Mouse (Mus musculus) CH12.LX (cell line): ENCODE measurements around the gene Tcf7. TPM values are rescaled to one million over a fixed set of nuclear protein-coding genes. Genes with fewer than 3 reads are reported as not detected.
A peak's percentile ranks its signal among the peaks of the same experiment; 100 is the strongest.

Experiments
- DNase-seq: peaks from one replicate; pipeline ENCODE4 v3.0.0-alpha.2; 2013; ENCODE audit errors: extremely low read depth
- H3K27ac ChIP-seq: 2 replicates; pipeline ENCODE4 v1.5.1; 2012; ENCODE audit warnings: low read depth, mild to moderate bottlenecking, control low read depth, moderate library complexity; ENCODE audit not compliant: insufficient read depth
- H3K27me3 ChIP-seq: replicated peaks from 2 replicates; pipeline ENCODE3; 2012; ENCODE audit warnings: inconsistent platforms
- H3K36me3 ChIP-seq, 2 experiments: replicated peaks in 1 of 2; 2 replicates each; pipeline versions ENCODE3 to v1.6.1; 2012; ENCODE audit warnings: inconsistent platforms in 1 of 2, low read length in 1 of 2, mild to moderate bottlenecking in 1 of 2, mixed read lengths in 1 of 2, moderate library complexity in 1 of 2; ENCODE audit not compliant: control insufficient read depth in 1 of 2, insufficient read depth in 1 of 2
- H3K4me1 ChIP-seq, 2 experiments: 2 replicates each; pipeline ENCODE4 v1.6.1; 2012; ENCODE audit warnings: inconsistent platforms in 1 of 2, moderate library complexity in 1 of 2; ENCODE audit not compliant: insufficient read depth in 2 of 2, control insufficient read depth in 1 of 2
- H3K4me2 ChIP-seq: 2 replicates; pipeline ENCODE4 v1.6.1; 2012; ENCODE audit warnings: low read depth, mild to moderate bottlenecking, control low read depth; ENCODE audit not compliant: poor library complexity, insufficient read depth, severe bottlenecking
- H3K4me3 ChIP-seq, 3 experiments: fragments of 150-350 bp in 1 of 3; sonication (generic) in 1 of 3; replicated peaks in 1 of 3; 2 replicates each; pipeline versions ENCODE3 to v1.5.1; 2011 to 2012; ENCODE audit warnings: low read depth in 2 of 3, low read length in 2 of 3, mild to moderate bottlenecking in 2 of 3, moderate library complexity in 2 of 3, control low read depth in 1 of 3, improper control_type of control experiment in 1 of 3, inconsistent platforms in 1 of 3, mixed read lengths in 1 of 3; ENCODE audit not compliant: poor library complexity in 1 of 3
- H3K79me2 ChIP-seq: replicated peaks from 2 replicates; pipeline ENCODE4 v1.6.1; 2012; ENCODE audit warnings: mild to moderate bottlenecking, moderate library complexity; ENCODE audit not compliant: control insufficient read depth, poor library complexity, insufficient read depth, severe bottlenecking; ENCODE audit errors: extremely low read depth
- H3K9ac ChIP-seq: 2 replicates; pipeline ENCODE4 v1.6.1; 2012; ENCODE audit warnings: low read depth, mild to moderate bottlenecking, control low read depth, moderate library complexity; ENCODE audit not compliant: insufficient read depth
- H3K9me3 ChIP-seq: replicated peaks from 2 replicates; pipeline ENCODE3; 2012; ENCODE audit warnings: low read length, inconsistent platforms, mixed read lengths
- BHLHE40 ChIP-seq: IDR thresholded peaks from 2 replicates; pipeline ENCODE4 v1.6.1; 2011; ENCODE audit warnings: mild to moderate bottlenecking, low read depth, low read length, improper control_type of control experiment
- CHD1 ChIP-seq: IDR thresholded peaks from 2 replicates; pipeline ENCODE4 v1.6.1; 2012; ENCODE audit warnings: low read depth, low read length, improper control_type of control experiment, inconsistent platforms
- CHD2 ChIP-seq: IDR thresholded peaks from 2 replicates; pipeline ENCODE4 v1.6.1; 2011; ENCODE audit warnings: low read length, improper control_type of control experiment
- E2F4 ChIP-seq: IDR thresholded peaks from 2 replicates; pipeline ENCODE4 v1.6.1; 2011; ENCODE audit warnings: low read depth, low read length, improper control_type of control experiment; ENCODE audit not compliant: insufficient replicate concordance
- ETS1 ChIP-seq: conservative IDR thresholded peaks from 2 replicates; pipeline ENCODE4 v1.6.1; 2012; ENCODE audit warnings: low read depth, mild to moderate bottlenecking, inconsistent platforms, low read length, improper control_type of control experiment, moderate library complexity
- IRF4 ChIP-seq: IDR thresholded peaks from 2 replicates; pipeline ENCODE4 v1.6.1; 2014; ENCODE audit warnings: low read depth, mild to moderate bottlenecking, inconsistent platforms, low read length, improper control_type of control experiment
- KAT2A ChIP-seq: IDR thresholded peaks from 2 replicates; pipeline ENCODE4 v1.6.1; 2012; ENCODE audit warnings: low read length, improper control_type of control experiment, inconsistent platforms; ENCODE audit not compliant: insufficient replicate concordance
- POLR2A ChIP-seq: IDR thresholded peaks from 2 replicates; pipeline ENCODE4 v1.6.1; 2011; ENCODE audit warnings: low read depth, mild to moderate bottlenecking, improper control_type of control experiment, low read length
- TBP ChIP-seq: conservative IDR thresholded peaks from 2 replicates; pipeline ENCODE4 v1.6.1; 2011; ENCODE audit warnings: low read depth, low read length, improper control_type of control experiment
- UBTF ChIP-seq: IDR thresholded peaks from 2 replicates; pipeline ENCODE4 v1.6.1; 2012; ENCODE audit warnings: low read depth, mild to moderate bottlenecking, inconsistent platforms, low read length, improper control_type of control experiment, moderate library complexity
- ZC3H11A ChIP-seq: IDR thresholded peaks from 2 replicates; pipeline ENCODE4 v1.6.1; 2012; ENCODE audit warnings: low read depth, mild to moderate bottlenecking, inconsistent platforms, low read length, improper control_type of control experiment
- ZKSCAN1 ChIP-seq: IDR thresholded peaks from 2 replicates; pipeline ENCODE4 v1.6.1; 2012; ENCODE audit warnings: low read depth, inconsistent platforms, low read length, improper control_type of control experiment, borderline replicate concordance
- ZNF384 ChIP-seq: IDR thresholded peaks from 2 replicates; pipeline ENCODE4 v1.6.1; 2012; ENCODE audit warnings: low read depth, low read length, improper control_type of control experiment, inconsistent platforms
- dilution Hi-C: fragments of 300-500 bp; cut with MboI; formaldehyde crosslinking; loops from 2 replicates; pipeline ENCODE4 v1.14.3; 2020; ENCODE audit warnings: low sequenced_read_pairs; ENCODE audit not compliant: extremely low pct_unique_long_range_greater_than_20kb, extremely low pct_ligation_motif_present
- in situ Hi-C: fragments of 300-500 bp; cut with MboI; formaldehyde crosslinking; loops from 3 replicates; pipeline ENCODE4 v1.14.3; 2019; ENCODE audit warnings: low sequenced_read_pairs, low pct_ligation_motif_present, low pct_unique_long_range_greater_than_20kb, mixed read lengths
- polyA plus RNA-seq: library from polyadenylated mRNA; unstranded; fragments of >175 nt; gene quantifications from 2 replicates; pipeline ENCODE4 v1.2.1, GENCODE M21; 2012; ENCODE audit warnings: low read depth; ENCODE audit not compliant: insufficient read length
- total RNA-seq, 2 experiments: library from RNA; depleted of rRNA; stranded (reverse); fragments of 300-350 nt in 1 of 2; fragments of >200 nt in 1 of 2; gene quantifications; 2 replicates each; pipeline ENCODE4 v1.2.3; 2012 to 2014

Tcf7 gene
- total and polyA plus RNA-seq, 3 experiments, result 0.55 to 5.5 (median 0.85) TPM

DNA sequence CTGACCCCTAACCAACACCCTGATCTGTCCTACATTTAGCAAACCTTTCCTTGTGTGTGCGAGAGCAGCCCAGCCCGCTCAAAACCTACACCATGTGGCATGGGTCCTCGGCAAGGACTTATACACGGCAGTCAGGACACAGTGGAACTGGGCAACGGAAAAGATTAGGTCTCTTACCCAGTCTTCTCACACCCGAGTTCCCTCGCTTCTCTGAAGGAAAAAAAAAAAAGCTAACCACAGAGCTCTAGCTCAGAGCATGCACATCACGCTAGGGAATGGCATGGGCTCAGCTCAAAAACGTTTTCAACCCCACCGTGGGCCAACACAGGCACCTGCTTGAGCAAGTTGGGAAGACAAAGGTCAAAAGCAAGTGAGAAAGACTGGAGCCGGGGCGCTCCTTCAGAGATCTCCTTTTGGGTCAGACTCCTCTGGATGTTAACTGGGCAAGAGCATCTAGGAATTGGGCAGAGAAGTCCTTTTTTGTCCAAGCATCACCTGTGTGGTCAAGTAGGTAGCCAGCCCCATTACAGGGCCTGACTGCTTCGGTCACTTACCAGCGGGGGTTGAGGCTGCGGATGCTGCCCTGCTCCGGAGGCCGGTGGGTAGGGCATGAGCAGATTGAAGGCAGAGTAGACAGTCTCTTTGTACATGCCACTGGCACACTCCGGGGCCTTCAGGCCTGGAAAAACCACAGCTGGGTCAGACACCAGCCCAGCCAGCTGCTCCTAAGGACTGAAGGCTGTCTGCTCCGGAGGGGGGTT is 1.1 kb downstream of the Tcf7 start:
- no peak overlapping the region for H3K9ac ChIP-seq
- H3K4me1 ChIP-seq, result peaks cover 17 to 28% of the 10 kb centered on the region in 2 experiments
- peak; percentile 32 for TF ChIP-seq BHLHE40
- peak; percentile 77 for TF ChIP-seq ZNF384
- TF ChIP-seq ZKSCAN1, result no peak
- H3K27ac ChIP-seq, result no peak overlapping the region
- no peak overlapping the region for H3K4me3 ChIP-seq
- no peaks in the 10 kb centered on the region for H3K9me3 ChIP-seq
- H3K36me3 ChIP-seq, result peaks cover 0 to 4% of the 10 kb centered on the region in 2 experiments
- no peak for DNase-seq
- H3K27me3 ChIP-seq, result peaks cover 40% of the 10 kb centered on the region
- dilution Hi-C loops (no loop called here), in situ Hi-C loops (no loop called here)
- no peak overlapping the region for H3K4me2 ChIP-seq
- no peaks in the 10 kb centered on the region for H3K79me2 ChIP-seq

DNA sequence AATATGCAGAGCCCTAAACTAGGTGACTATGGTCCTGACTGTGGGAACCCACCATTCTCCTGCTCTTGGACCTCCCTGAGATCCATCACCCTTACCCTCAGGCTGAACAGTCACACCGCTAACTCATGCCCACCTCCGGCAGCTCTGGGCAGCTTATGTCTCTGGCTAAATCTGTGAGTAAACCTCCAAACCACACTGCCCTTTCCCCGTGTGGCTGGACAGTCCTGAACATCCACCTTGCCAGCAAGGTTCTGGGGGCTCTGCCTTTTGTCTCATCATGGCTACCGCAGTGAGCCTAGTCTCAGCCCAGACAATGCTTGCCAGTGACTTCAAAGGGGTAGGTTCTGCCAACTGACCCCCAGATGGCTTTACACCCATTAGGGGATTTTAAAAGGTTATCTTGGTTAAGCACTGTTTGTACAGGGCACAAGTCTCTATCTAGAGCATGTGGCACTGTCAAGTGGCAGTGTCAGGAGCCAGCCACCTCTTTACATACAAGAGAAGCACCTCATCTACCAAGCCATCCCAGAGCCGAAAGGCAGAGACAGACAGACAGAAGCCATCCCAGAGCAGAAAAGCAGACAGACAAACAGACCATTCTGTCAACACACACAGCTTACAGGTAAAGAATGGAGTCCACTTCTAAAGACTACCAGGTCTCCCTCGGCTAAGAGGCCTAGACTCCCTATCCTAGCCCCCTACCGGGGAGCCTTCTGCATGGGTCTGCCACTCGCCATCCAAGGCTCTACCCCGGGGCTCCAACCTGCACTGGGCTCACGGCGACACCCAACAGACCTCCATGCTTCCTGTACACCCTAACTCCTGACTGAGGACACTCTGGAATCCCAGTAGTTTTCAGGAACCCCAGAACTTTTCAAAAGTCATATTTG is 2.0 kb downstream of the Tcf7 start:
- Histone ChIP-seq H3K27me3 (peaks cover 40% of the 10 kb centered on the region), H3K79me2 (no peaks in the 10 kb centered on the region), H3K36me3 (peaks cover 0 to 4% of the 10 kb centered on the region in 2 experiments), H3K4me3 (no peak overlapping the region), H3K9me3 (no peaks in the 10 kb centered on the region), H3K27ac (no peak overlapping the region), H3K4me2 (no peak overlapping the region), H3K9ac (no peak overlapping the region), H3K4me1 (peaks cover 8 to 18% of the 10 kb centered on the region in 2 experiments)
- dilution Hi-C loops, result no loop called here
- in situ Hi-C loops, result no loop called here
- TF ChIP-seq CHD2 (no peak), ZNF384 (no peak), ETS1 (no peak), KAT2A (no peak), CHD1 (no peak), UBTF (no peak), TBP (no peak), ZC3H11A (no peak), POLR2A (no peak), ZKSCAN1 (no peak), IRF4 (no peak), E2F4 (no peak)
- no peak for DNase-seq
